Mouse (Mus musculus) liver, embryonic 15.5 days (tissue): ENCODE results near the gene Nr2f1. TPM values are rescaled to one million over a fixed set of nuclear protein-coding genes. Genes with fewer than 3 reads are reported as not detected.
"Not testable (repeated sequence)": the region's sequence is repeated elsewhere in the genome, so short reads cannot be mapped to it uniquely, and the experiment has no call there.

ENCODE experiments used
- ATAC-seq: fragments of 200-750 bp; cut with Nextera tagmentation; 2 replicates; pipeline ENCODE4 v1.8.0; 2017; ENCODE audit warnings: moderate number of reproducible peaks, mild to moderate bottlenecking, moderate library complexity; ENCODE audit not compliant: insufficient read depth
- H3K27ac ChIP-seq: fragments of 300-500 bp; sonication (generic); replicated peaks from 2 replicates; pipeline ENCODE4 v1.5.1; 2015; ENCODE audit warnings: mild to moderate bottlenecking, inconsistent platforms
- H3K27me3 ChIP-seq: fragments of 300-500 bp; sonication (generic); 2 replicates; pipeline ENCODE4 v1.6.1; 2015; ENCODE audit warnings: mild to moderate bottlenecking, inconsistent platforms
- H3K36me3 ChIP-seq: fragments of 300-500 bp; sonication (generic); replicated peaks from 2 replicates; pipeline ENCODE4 v1.6.1; 2015; ENCODE audit warnings: moderate library complexity, mild to moderate bottlenecking, inconsistent platforms
- H3K4me1 ChIP-seq: fragments of 300-500 bp; sonication (generic); replicated peaks from 2 replicates; pipeline ENCODE4 v1.6.1; 2015; ENCODE audit warnings: inconsistent platforms
- H3K4me2 ChIP-seq: fragments of 300-500 bp; sonication (generic); 2 replicates; pipeline ENCODE4 v1.6.1; 2015; ENCODE audit warnings: moderate library complexity, mild to moderate bottlenecking, inconsistent platforms
- H3K4me3 ChIP-seq: fragments of 300-500 bp; sonication (generic); replicated peaks from 2 replicates; pipeline ENCODE4 v1.5.1; 2015; ENCODE audit warnings: mild to moderate bottlenecking, inconsistent platforms
- H3K9ac ChIP-seq: fragments of 300-500 bp; sonication (generic); 2 replicates; pipeline ENCODE4 v1.6.1; 2015; ENCODE audit warnings: moderate library complexity, mild to moderate bottlenecking, inconsistent platforms
- H3K9me3 ChIP-seq: fragments of 300-500 bp; sonication (generic); replicated peaks from 2 replicates; pipeline ENCODE4 v1.6.1; 2016; ENCODE audit warnings: inconsistent platforms
- WGBS: fragments of 180-500 bp; shearing (Covaris S2); methylation state at CpG from one replicate; pipeline ENCODE4 v1.1.7; 2015; ENCODE audit warnings: mixed read lengths; ENCODE audit not compliant: insufficient replicate concordance; 5-methylcytosine and 5-hydroxymethylcytosine counted together
- polyA plus RNA-seq: library from polyadenylated mRNA; unstranded; fragments of >200 nt; fragmentation: Nextera tagmentation; extraction: Ambion mirVana; gene quantifications from 2 replicates; pipeline ENCODE4 v1.2.1, GENCODE M21; 2015

Gene Nr2f1
- 0.47 and 0.50 TPM in 2 replicates for polyA plus RNA-seq

DNA sequence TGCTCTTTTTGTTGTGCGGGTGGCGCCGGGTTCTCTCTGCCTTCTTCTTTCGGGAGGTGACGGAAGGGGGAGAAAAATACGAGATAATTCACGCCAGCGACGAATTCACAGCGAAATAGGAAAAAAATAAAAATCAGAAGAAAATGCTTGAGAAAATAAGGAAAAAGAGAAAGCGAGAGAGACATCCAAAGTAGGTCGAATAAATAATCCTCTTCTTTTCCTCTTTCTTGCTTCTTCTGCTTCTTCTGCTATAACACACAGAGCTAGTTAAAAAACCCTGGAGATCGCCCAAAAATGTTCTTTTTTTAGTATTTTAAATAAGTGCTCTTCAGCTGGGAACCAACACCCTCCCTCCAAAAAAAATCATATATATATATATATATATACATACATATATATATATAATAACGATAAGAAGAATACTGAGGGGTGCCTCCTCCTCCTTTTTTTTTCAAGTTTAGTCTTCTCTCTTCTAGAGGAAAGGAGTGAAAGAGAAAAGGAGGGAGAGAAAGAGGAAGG, at the start of gene Nr2f1:
Gene Nr2f1 (minus strand): TSS at position 116 of the 519 bp plus-strand sequence.
- H3K4me2 ChIP-seq, result peak within 1 kb of the TSS; percentile 66
- 2% methylated on average over 14 of the region's 14 CpGs for WGBS
- ATAC-seq, result no peak

GRCm38 (mm10) chr13:78221680-78222079, 22.1 kb upstream of the Nr2f1 start:
- no peaks in the 10 kb centered on the region for H3K27me3 ChIP-seq
- 58% methylated on average over 3 of the region's 3 CpGs for WGBS
- no peaks in the 10 kb centered on the region for H3K36me3 ChIP-seq
- H3K4me2 ChIP-seq, result no peak overlapping the region
- no peak for ATAC-seq
- H3K9ac ChIP-seq, result no peak overlapping the region
- no peaks in the 10 kb centered on the region for H3K4me1 ChIP-seq
- no peak overlapping the region for H3K4me3 ChIP-seq
- no peak overlapping the region for H3K27ac ChIP-seq
- H3K9me3 ChIP-seq, result no peaks in the 10 kb centered on the region

More for the DNA sequence above, at the start of gene Nr2f1:
- Histone ChIP-seq H3K4me3 (peak within 1 kb of the TSS; percentile 52), H3K36me3 (no peaks in the 10 kb centered on the region), H3K4me1 (0 out of 2 replicates have a peak, but pooled peaks cover 4% of the 10 kb centered on the region), H3K27me3 (peaks cover 99% of the 10 kb centered on the region), H3K9ac (peak within 1 kb of the TSS; percentile 39; the same call in 1 of the 2 replicates), H3K27ac (peak within 1 kb of the TSS; percentile 48; the same call in 1 of the 2 replicates), H3K9me3 (no peaks in the 10 kb centered on the region)

DNA sequence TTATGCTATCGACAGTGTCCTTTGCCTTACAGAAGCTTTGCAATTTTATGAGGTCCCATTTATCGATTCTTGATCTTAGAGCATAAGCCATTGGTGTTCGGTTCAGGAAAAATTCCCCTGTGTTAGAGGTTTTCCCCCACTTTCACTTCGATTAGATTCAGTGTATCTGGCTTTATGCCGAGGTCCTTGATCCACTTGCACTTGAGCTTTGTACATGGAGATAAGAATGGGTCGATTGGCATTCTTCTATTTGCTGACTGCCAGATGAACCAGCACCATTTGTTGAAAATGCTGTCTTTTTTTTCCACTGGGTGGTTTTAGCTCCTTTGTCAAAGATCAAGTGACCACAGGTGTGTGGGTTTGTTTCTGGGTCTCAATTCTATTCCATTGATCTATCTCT, 20.7 kb upstream of the Nr2f1 start:
- H3K4me1 ChIP-seq, H3K9me3 ChIP-seq, H3K27me3 ChIP-seq, H3K4me2 ChIP-seq, H3K9ac ChIP-seq, H3K27ac ChIP-seq, H3K36me3 ChIP-seq, ATAC-seq, H3K4me3 ChIP-seq: not testable (repeated sequence)
- WGBS, result 63% methylated on average over 6 of the region's 6 CpGs

- H3K4me2 ChIP-seq, result no peak overlapping the region
- H3K9me3 ChIP-seq, result no peaks in the 10 kb centered on the region
- H3K27ac ChIP-seq, result no peak overlapping the region
- no peak overlapping the region for H3K9ac ChIP-seq
- H3K36me3 ChIP-seq, result no peaks in the 10 kb centered on the region
- H3K4me3 ChIP-seq, result no peak overlapping the region
- no peaks in the 10 kb centered on the region for H3K4me1 ChIP-seq
- ATAC-seq, result no peak
- H3K27me3 ChIP-seq, result peaks cover 37% of the 10 kb centered on the region
- 51% methylated on average over 2 of the region's 2 CpGs for WGBS
Observed at GRCm38 (mm10) chr13:78215223-78215622, 15.7 kb upstream of the Nr2f1 start.

- 20% methylated on average over 2 of the region's 2 CpGs for WGBS
- peaks cover 58% of the 10 kb centered on the region for H3K27me3 ChIP-seq
- ATAC-seq, result no peak
Observed at GRCm38 (mm10) chr13:78213155-78213554, 13.6 kb upstream of the Nr2f1 start.

GRCm38 (mm10) chr13:78212111-78212510, 12.6 kb upstream of the Nr2f1 start:
- no peak for ATAC-seq
- WGBS, result 13% methylated on average over 15 of the region's 15 CpGs
- H3K27me3 ChIP-seq, result peaks cover 68% of the 10 kb centered on the region
- H3K27ac ChIP-seq, result no peak overlapping the region
- H3K4me3 ChIP-seq, result no peak overlapping the region
- H3K9me3 ChIP-seq, result no peaks in the 10 kb centered on the region
- no peak overlapping the region for H3K9ac ChIP-seq
- H3K4me2 ChIP-seq, result no peak overlapping the region
- H3K36me3 ChIP-seq, result no peaks in the 10 kb centered on the region
- H3K4me1 ChIP-seq, result no peaks in the 10 kb centered on the region

More at GRCm38 (mm10) chr13:78213155-78213554, 13.6 kb upstream of the Nr2f1 start:
- Histone ChIP-seq H3K9me3 (no peaks in the 10 kb centered on the region), H3K9ac (no peak overlapping the region), H3K4me3 (no peak overlapping the region), H3K27ac (no peak overlapping the region), H3K4me2 (no peak overlapping the region), H3K4me1 (no peaks in the 10 kb centered on the region), H3K36me3 (no peaks in the 10 kb centered on the region)

DNA sequence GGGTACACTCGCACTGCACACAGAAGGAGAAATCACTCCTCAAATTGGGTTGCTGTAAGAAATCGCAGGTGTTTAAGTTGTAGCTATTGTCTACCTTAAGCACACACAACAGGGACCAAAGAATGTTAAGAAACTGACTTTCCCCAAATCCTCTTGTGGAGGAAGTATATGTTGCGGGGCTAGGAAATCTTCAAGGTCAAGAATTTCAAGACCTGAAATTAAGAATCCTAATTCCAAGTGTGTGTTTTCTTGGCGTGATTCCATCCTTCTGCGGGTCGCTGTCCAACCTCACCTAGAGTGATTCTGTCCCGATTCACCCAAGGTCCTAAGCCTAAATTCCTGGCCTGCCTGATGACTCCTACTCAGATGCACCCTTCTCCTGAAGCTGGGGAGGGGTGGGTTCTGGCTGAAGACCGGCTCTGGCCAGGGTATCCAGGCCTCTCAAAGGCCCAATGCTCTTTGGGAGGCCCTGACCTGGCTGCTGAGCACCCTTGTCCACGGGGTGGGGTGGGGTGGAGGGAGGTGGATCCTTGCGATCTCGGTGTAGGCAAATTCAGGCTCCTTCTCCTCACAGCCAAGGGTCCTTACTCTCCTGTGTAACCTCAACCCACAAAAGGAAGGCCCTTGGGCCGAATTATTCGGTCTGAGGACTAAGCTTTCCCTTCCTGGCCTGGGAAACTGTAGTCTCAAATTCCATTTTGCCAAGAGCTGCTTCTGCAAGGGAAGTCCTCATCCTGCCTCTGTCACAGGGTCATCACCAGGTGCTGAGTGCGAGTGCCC, 11.9 kb upstream of the Nr2f1 start:
- no peak overlapping the region for H3K4me3 ChIP-seq
- H3K4me2 ChIP-seq, result no peak overlapping the region
- 10% methylated on average over 14 of the region's 14 CpGs for WGBS
- no peaks in the 10 kb centered on the region for H3K9me3 ChIP-seq
- peaks cover 74% of the 10 kb centered on the region for H3K27me3 ChIP-seq
- H3K4me1 ChIP-seq, result no peaks in the 10 kb centered on the region
- no peaks in the 10 kb centered on the region for H3K36me3 ChIP-seq
- H3K9ac ChIP-seq, result no peak overlapping the region
- no peak overlapping the region for H3K27ac ChIP-seq
- no peak for ATAC-seq

GRCm38 (mm10) chr13:78210748-78211089, 11.2 kb upstream of the Nr2f1 start:
- WGBS, result 3% methylated on average over 13 of the region's 13 CpGs
- H3K4me1 ChIP-seq, result no peaks in the 10 kb centered on the region
- peaks cover 79% of the 10 kb centered on the region for H3K27me3 ChIP-seq
- ATAC-seq, result no peak
- H3K36me3 ChIP-seq, result no peaks in the 10 kb centered on the region
- 0 out of 2 replicates have a peak overlapping the region, but pooled peaks have one; percentile 33 for H3K4me2 ChIP-seq
- no peak overlapping the region for H3K4me3 ChIP-seq
- no peaks in the 10 kb centered on the region for H3K9me3 ChIP-seq
- H3K27ac ChIP-seq, result no peak overlapping the region
- no peak overlapping the region for H3K9ac ChIP-seq

GRCm38 (mm10) chr13:78210029-78210747, 10.6 kb upstream of the Nr2f1 start:
- peaks cover 84% of the 10 kb centered on the region for H3K27me3 ChIP-seq
- H3K9ac ChIP-seq, result no peak overlapping the region
- peak overlapping the region; percentile 33 for H3K4me2 ChIP-seq
- WGBS, result 2% methylated on average over 38 of the region's 38 CpGs
- no peaks in the 10 kb centered on the region for H3K36me3 ChIP-seq
- H3K4me3 ChIP-seq, result no peak overlapping the region
- no peaks in the 10 kb centered on the region for H3K4me1 ChIP-seq
- no peak for ATAC-seq
- no peaks in the 10 kb centered on the region for H3K9me3 ChIP-seq
- H3K27ac ChIP-seq, result no peak overlapping the region

GRCm38 (mm10) chr13:78209611-78210028, 10.1 kb upstream of the Nr2f1 start:
- Histone ChIP-seq H3K9me3 (no peaks in the 10 kb centered on the region), H3K4me3 (no peak overlapping the region), H3K27ac (no peak overlapping the region), H3K4me1 (no peaks in the 10 kb centered on the region), H3K36me3 (no peaks in the 10 kb centered on the region), H3K27me3 (peaks cover 89% of the 10 kb centered on the region), H3K9ac (no peak overlapping the region), H3K4me2 (peak overlapping the region; percentile 33)
- 1% methylated on average over 12 of the region's 12 CpGs for WGBS
- no peak for ATAC-seq

GRCm38 (mm10) chr13:78208689-78209410, 9.3 kb upstream of the Nr2f1 start:
- H3K9ac ChIP-seq, result no peak overlapping the region
- no peak overlapping the region for H3K27ac ChIP-seq
- no peaks in the 10 kb centered on the region for H3K36me3 ChIP-seq
- H3K27me3 ChIP-seq, result peaks cover 95% of the 10 kb centered on the region
- H3K4me2 ChIP-seq, result no peak overlapping the region
- H3K4me3 ChIP-seq, result no peak overlapping the region
- no peak for ATAC-seq
- no peaks in the 10 kb centered on the region for H3K4me1 ChIP-seq
- H3K9me3 ChIP-seq, result no peaks in the 10 kb centered on the region
- WGBS, result 7% methylated on average over 14 of the region's 14 CpGs
